Mouse (Mus musculus) fibroblast of lung, adult 2 months (primary cell): ENCODE results near the gene Uqcrc2.

ENCODE experiments used
- DNase-seq: peaks from one replicate; pipeline ENCODE4 v3.0.0-alpha.2; 2011; ENCODE audit warnings: low read depth

The Uqcrc2 gene

GRCm38 (mm10) chr7:120634711-120635361 lies at the start of gene Uqcrc2:
Gene Uqcrc2, plus strand, starts transcription at chr7:120635176.
- peak; percentile 72 for DNase-seq

GRCm38 (mm10) chr7:120597203-120597743 lies 37.7 kb upstream of the Uqcrc2 start:
- DNase-seq, result no peak

GRCm38 (mm10) chr7:120597744-120598243 lies 37.2 kb upstream of the Uqcrc2 start:
- DNase-seq, result no peak

- no peak for DNase-seq
These were observed 36.6 kb upstream of the Uqcrc2 start for GRCm38 (mm10) chr7:120598355-120598754.

- no peak for DNase-seq
These were observed 14.8 kb upstream of the Uqcrc2 start for GRCm38 (mm10) chr7:120620075-120620771.

- no peak for DNase-seq
These were observed 14.1 kb upstream of the Uqcrc2 start for GRCm38 (mm10) chr7:120620841-120621240.

GRCm38 (mm10) chr7:120632518-120632917 lies 2.5 kb upstream of the Uqcrc2 start:
- peak; percentile 31 for DNase-seq

GRCm38 (mm10) chr7:120634301-120634700 lies 675 bp upstream of the Uqcrc2 start:
- no peak for DNase-seq

GRCm38 (mm10) chr7:120635362-120635781 lies 396 bp downstream of the Uqcrc2 start:
- DNase-seq, result no peak

- no peak for DNase-seq
These were observed 845 bp downstream of the Uqcrc2 start for GRCm38 (mm10) chr7:120635821-120636220.

GRCm38 (mm10) chr7:120643217-120643616 lies 8.2 kb downstream of the Uqcrc2 start:
- no peak for DNase-seq

GRCm38 (mm10) chr7:120647849-120648248 lies 12.9 kb downstream of the Uqcrc2 start:
- DNase-seq, result no peak

- no peak for DNase-seq
These were observed 27.1 kb downstream of the Uqcrc2 start for GRCm38 (mm10) chr7:120662079-120662478.

- peak; percentile 53 for DNase-seq
These were observed 35.3 kb downstream of the Uqcrc2 start, which contains the start of gene Pdzd9 for GRCm38 (mm10) chr7:120670153-120670875. Gene Pdzd9, minus strand, starts transcription at chr7:120670343.

GRCm38 (mm10) chr7:120671271-120671670 lies 36.3 kb downstream of the Uqcrc2 start:
- DNase-seq, result no peak

GRCm38 (mm10) chr7:120677001-120677643 lies 42.1 kb downstream of the Uqcrc2 start, which contains the start of gene Mosmo:
Gene Mosmo, plus strand, starts transcription at chr7:120677618.
- no peak for DNase-seq

GRCm38 (mm10) chr7:120677764-120678531 lies 43.0 kb downstream of the Uqcrc2 start:
- DNase-seq, result no peak

GRCm38 (mm10) chr7:120679023-120679422 lies 44.0 kb downstream of the Uqcrc2 start:
- no peak for DNase-seq

GRCm38 (mm10) chr7:120682002-120682401 lies 47.0 kb downstream of the Uqcrc2 start:
- DNase-seq, result no peak

GRCm38 (mm10) chr7:120684731-120685161 lies 49.8 kb downstream of the Uqcrc2 start:
- DNase-seq, result no peak

GRCm38 (mm10) chr7:120685227-120685626 lies 50.3 kb downstream of the Uqcrc2 start:
- no peak for DNase-seq
